Mouse (Mus musculus) inflammation-experienced regulatory T-cells, adult 16 weeks (primary cell): ENCODE measurements around the gene Gata1. TPM values are rescaled to one million over a fixed set of nuclear protein-coding genes. Genes with fewer than 3 reads are reported as not detected.

Source experiments
- polyA plus RNA-seq: library from polyadenylated mRNA; unstranded; fragments of 100-300 nt; shearing (Covaris generic); gene quantifications from one replicate; pipeline ENCODE4 v1.2.1, GENCODE M21; 2017

The Gata1 gene
- polyA plus RNA-seq, result 39.8 TPM

DNA sequence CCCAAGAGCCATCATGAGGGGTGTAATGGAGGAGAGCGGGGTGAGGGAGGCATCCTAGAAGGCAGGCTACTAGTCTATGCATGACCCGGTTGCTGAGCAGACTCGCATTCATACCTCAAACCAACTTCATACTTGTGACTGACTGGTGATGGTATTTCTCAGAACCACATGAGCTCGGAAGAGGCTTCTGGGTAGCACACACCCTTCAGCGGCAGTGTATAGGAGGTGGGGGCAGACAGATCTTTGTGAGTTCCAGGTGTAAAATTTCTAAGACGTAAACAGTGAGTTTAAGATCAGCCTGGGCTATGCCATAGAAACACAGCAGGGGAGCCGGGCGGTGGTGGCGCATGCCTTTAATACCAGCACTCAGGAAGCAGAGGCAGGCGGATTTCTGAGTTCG is at the start of gene Gata1:
Gata1 (minus strand) TSS at position 180 of the 400 bp plus-strand sequence.

DNA sequence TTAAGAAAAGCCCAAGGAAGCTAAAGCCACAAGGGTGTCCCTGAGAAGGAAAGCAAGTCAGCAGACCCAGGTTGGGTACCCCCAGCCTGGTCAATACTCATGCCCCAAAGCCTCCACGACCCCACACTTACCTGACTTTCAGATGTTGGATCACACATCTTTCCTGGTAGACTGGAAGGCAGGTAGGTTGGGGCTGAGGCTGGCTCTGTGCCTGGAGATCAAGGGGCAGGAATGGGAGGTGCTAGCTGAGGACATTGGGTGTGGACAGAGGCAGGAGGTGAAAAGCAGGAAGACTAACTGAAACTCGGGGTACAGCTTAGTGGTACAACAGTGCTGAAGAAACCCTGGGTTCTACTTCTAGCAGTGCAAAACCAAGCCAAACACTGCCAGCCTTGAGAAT is 40.4 kb upstream of the Gata1 start, which contains the start of gene Glod5:
Glod5 (minus strand) TSS at position 207 of the 400 bp plus-strand sequence.

DNA sequence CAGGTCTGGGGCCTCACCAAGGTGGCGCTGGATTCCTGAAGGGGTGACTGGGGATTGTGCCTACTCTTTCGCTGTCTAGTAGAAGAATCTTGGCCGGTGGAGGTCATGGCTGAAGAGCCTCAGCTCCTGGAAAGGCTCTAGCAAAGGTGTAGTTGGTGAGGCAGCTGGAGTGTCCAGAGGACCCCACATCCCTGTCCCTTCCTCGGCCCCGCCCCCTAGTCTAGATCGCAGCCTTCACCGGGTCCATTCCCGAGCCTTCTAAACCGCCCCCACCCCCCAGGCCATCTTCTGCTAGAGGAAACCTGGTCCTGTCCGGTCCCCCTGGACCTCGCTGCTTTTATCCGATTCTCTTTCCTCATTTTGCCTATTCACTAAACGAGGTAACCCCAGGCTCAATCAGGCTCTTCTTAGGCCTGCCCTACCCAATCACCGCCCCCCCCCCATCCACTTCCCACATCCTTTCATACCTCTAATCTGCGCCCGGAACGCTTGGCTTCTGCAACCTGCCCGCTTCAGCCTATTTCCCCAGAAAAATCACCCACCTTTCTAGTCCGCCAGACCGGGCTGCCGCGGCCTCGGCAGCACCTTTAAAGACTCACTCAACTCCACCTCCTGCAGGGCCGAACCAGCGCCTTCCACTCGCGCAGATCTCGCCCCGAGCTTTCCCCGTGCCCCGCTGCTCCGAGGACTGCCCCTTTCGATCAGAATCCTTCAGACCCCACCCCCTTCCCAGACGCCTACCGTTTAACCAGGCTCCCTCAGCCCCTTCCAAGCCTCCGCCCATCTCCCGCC is 30.6 kb downstream of the Gata1 start, which contains the start of gene Hdac6:
Hdac6 (minus strand) TSS at position 782 of the 792 bp plus-strand sequence.

DNA sequence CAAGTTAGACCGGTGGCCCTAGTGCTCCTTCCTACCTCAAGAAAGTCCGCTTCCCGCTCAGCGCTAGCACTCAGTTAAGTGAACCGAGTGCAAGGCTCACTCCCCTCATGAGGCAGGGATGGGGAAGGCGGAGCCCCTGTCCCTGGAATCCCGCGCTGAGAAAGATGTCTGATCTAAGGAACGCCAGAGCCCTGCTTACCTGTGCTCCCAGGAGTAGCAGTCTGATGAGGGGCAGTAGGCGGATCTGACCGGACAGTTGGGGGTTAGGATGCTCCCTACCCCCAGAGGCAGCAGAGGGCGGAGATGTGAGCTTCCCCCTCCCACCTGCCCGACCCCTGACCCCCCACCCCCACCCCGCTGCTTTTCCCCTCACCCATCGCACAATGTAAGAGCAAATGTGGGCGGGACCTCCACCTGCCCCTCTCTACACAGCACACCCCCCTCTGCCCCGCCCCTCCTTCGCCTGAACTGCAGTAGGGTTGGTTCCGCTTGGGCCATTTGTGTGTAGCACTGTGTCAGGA is 49.5 kb downstream of the Gata1 start, which contains the start of gene Eras:
Eras (minus strand) TSS at position 338 of the 521 bp plus-strand sequence.

DNA sequence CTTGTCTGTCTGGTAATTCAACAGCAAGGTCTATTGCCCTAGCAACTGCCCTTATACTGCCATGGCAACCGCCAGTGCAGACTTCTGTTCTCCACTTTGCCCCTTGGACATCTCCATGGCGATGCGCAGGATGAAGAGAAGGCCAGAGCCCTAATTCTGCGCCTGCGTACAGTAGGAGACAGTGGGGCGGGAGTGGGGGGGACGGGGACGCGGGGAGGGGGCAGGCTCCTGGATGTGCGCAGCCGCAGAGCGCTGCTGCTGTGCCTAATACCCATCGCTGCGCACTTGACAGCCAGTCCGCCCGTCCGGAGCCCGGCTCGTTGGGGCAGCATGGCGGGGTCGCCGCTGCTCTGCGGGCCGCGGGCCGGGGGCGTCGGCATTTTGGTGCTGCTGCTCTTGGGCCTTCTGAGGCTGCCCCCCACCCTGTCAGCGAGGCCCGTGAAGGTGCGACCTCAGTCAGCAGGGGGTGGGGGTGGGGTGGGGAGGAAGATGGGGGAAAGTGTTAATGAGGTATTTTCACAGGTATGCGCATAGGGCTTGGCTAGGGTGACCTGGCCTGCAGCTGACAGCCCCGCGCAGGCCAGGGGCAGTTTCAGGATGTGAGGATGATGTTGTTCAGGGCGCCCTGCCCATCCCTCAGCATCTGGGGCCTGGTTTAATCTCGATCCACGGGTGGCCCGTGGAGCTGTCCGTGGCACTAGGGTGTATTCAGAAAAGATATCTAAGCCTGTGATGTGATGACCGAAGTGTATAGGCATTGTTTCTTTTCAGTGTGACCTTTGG is 58.1 kb downstream of the Gata1 start, which contains the start of gene Pcsk1n:
Pcsk1n (plus strand) TSS at position 222 of the 783 bp plus-strand sequence.

Other genes starting within 250 kb of the Gata1 start
- gene Praf2, start 249.6 kb downstream of the Gata1 start, polyA plus RNA-seq, result 40.0 TPM
- gene Ccdc120, start 227.2 kb downstream of the Gata1 start, polyA plus RNA-seq, result 0.29 TPM
- gene Tfe3, start 215.5 kb downstream of the Gata1 start, polyA plus RNA-seq, result 55.8 TPM
- gene Gripap1, start 188.3 kb downstream of the Gata1 start, polyA plus RNA-seq, result 120 TPM
- gene Kcnd1, start 155.8 kb downstream of the Gata1 start, polyA plus RNA-seq, result 1.6 TPM
- 22.0 TPM for gene Otud5, start 136.7 kb downstream of the Gata1 start, polyA plus RNA-seq
- gene Pim2, start 99.8 kb downstream of the Gata1 start, polyA plus RNA-seq, result 85.7 TPM
- 44.9 TPM for gene Slc35a2, start 94.0 kb downstream of the Gata1 start, polyA plus RNA-seq
- gene Pqbp1, start 78.8 kb downstream of the Gata1 start, polyA plus RNA-seq, result 158 TPM
- gene Timm17b, start 78.7 kb downstream of the Gata1 start, polyA plus RNA-seq, result 162 TPM
- not detected for gene Gm10491, start 70.2 kb downstream of the Gata1 start, polyA plus RNA-seq
- gene Gm10490, start 68.5 kb downstream of the Gata1 start, polyA plus RNA-seq, result not detected
- not detected for gene Pcsk1n, start 58.2 kb downstream of the Gata1 start, polyA plus RNA-seq
- not detected for gene Eras, start 49.5 kb downstream of the Gata1 start, polyA plus RNA-seq
- 26.4 TPM for gene Hdac6, start 30.2 kb downstream of the Gata1 start, polyA plus RNA-seq
- not detected for gene Glod5, start 40.4 kb upstream of the Gata1 start, polyA plus RNA-seq
- gene Suv39h1, start 96.7 kb upstream of the Gata1 start, polyA plus RNA-seq, result 31.3 TPM
- 74.8 TPM for gene Was, start 112.4 kb upstream of the Gata1 start, polyA plus RNA-seq
- 36.5 TPM for gene Wdr13, start 154.8 kb upstream of the Gata1 start, polyA plus RNA-seq
- gene Rbm3, start 167.8 kb upstream of the Gata1 start, polyA plus RNA-seq, result 601 TPM
- gene Tbc1d25, start 198.1 kb upstream of the Gata1 start, polyA plus RNA-seq, result 17.2 TPM
- gene Ebp, start 215.4 kb upstream of the Gata1 start, polyA plus RNA-seq, result 156 TPM
- 0.16 TPM for gene Porcn, start 228.5 kb upstream of the Gata1 start, polyA plus RNA-seq